Mouse (Mus musculus): ENCODE data around the gene Grcc10. TPM values are rescaled to one million over a fixed set of nuclear protein-coding genes. Genes with fewer than 3 reads are reported as not detected.

The Grcc10 gene
- polyA plus RNA-seq, 1 experiment from 2014 or later = 701 TPM

DNA sequence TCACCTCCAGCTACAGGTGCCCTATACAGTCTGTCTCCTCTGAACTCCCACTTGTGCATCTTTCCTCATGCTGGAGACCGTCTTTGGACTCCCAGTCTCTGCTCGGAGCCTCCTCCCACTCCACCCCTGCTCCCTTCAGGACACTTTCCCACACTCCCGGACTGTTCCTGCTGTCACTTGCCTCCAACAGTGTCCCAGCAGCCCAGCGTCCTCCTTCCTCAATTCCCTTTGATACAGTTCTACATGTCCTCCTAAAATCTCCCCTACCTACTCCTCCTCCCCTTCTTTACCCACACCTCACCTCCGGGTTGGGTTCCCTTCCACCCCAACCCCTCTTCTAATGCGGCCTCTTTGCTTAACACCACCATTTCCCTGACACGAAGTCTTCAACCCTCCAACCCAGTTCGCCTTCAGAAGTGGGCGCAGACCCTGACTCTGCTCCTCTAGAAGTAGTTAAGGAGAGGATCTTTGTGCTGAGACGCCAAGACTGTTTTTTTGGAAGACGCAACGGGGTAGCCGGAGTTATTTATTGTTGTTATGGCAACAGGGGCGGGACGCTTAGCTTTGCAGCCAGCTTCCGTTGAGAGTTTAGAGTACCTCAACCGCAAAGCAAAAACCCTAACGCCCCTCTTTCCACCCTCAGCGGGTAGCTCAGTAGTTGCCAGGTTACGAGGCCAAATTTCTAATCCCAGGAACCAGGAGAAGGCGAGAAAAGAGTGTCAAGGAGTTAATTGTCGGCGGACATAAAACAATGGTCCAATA is 38.2 kb upstream of the Grcc10 start, which contains the start of gene Lrrc23:
Gene Lrrc23, minus strand, starts transcription at position 506 of the 762 bp plus-strand sequence.
- peaks cover 13% of the 10 kb centered on the region; the same call in 1 of the 2 replicates for H3K4me1 ChIP-seq (replicated peaks; ENCODE audit: control insufficient read depth, insufficient read depth, low read length)
- 0 out of 2 replicates have a peak, but pooled peaks cover 4% of the 10 kb centered on the region for H3K27me3 ChIP-seq (ENCODE audit: control insufficient read depth, insufficient read depth, low read length)
- H3K9ac ChIP-seq = peak within 1 kb of the TSS; percentile 49
- no peaks in the 10 kb centered on the region for H3K9me3 ChIP-seq (ENCODE audit: control insufficient read depth, low read length)
- DNase-seq (ENCODE audit: low spot score) (peak; percentile 73), ATAC-seq (ENCODE audit: low FRiP score) (peak; percentile 62; the same call in 1 of the 2 replicates)
- H3K27ac ChIP-seq = peak within 1 kb of the TSS; percentile 43
- 2% methylated on average over 23 of the region's 23 CpGs for WGBS
- H3K4me3 ChIP-seq (replicated peaks; ENCODE audit: low read length) = peak within 1 kb of the TSS; percentile 33
- peak within 1 kb of the TSS; percentile 78 for H3K4me2 ChIP-seq (replicated peaks)
- H3K36me3 ChIP-seq (replicated peaks; ENCODE audit: control insufficient read depth, insufficient read depth) = no peaks in the 10 kb centered on the region

GRCm38 (mm10) chr6:124770511-124770910 is 29.3 kb upstream of the Grcc10 start:
- H3K9me3 ChIP-seq (ENCODE audit: control insufficient read depth, low read length) = no peaks in the 10 kb centered on the region
- no peaks in the 10 kb centered on the region for H3K36me3 ChIP-seq (replicated peaks; ENCODE audit: control insufficient read depth, insufficient read depth)
- DNase-seq (ENCODE audit: low spot score) (no peak), ATAC-seq (ENCODE audit: low FRiP score) (no peak)
- no peak overlapping the region for H3K9ac ChIP-seq
- no peak overlapping the region for H3K4me3 ChIP-seq (replicated peaks; ENCODE audit: low read length)
- H3K4me2 ChIP-seq (replicated peaks) = no peak overlapping the region
- no peak overlapping the region for H3K27ac ChIP-seq
- 89% methylated on average over 15 of the region's 15 CpGs for WGBS
- peaks cover 15% of the 10 kb centered on the region; the same call in 1 of the 2 replicates for H3K4me1 ChIP-seq (replicated peaks; ENCODE audit: control insufficient read depth, insufficient read depth, low read length)
- H3K27me3 ChIP-seq (ENCODE audit: control insufficient read depth, insufficient read depth, low read length) = no peaks in the 10 kb centered on the region

DNA sequence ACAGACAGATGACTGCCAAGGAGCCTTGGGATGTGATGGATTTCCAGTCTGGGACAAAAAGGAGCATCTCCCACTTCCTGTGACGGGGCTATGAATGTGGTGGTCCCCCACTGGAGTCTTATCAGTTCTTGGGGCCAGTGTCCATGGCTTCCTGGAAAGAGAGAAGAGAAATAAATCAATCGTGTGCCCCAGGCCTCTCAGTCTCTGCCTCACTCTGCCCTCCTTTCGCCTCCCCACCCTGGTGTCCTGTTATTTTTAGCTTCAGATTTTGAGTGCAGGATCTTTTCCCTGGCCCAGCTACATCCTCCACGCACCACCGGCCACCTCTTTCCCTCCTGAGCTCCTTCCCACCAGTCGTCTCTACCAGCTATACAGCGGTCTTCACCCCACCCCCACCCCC is 28.8 kb upstream of the Grcc10 start:
- Histone ChIP-seq H3K27ac (no peak overlapping the region), H3K4me1 (replicated peaks; ENCODE audit: control insufficient read depth, insufficient read depth, low read length) (peaks cover 15% of the 10 kb centered on the region; the same call in 1 of the 2 replicates), H3K9ac (peak overlapping the region; percentile 77), H3K4me2 (replicated peaks) (peak overlapping the region; percentile 71), H3K36me3 (replicated peaks; ENCODE audit: control insufficient read depth, insufficient read depth) (no peaks in the 10 kb centered on the region), H3K4me3 (replicated peaks; ENCODE audit: low read length) (peak overlapping the region; percentile 49), H3K27me3 (ENCODE audit: control insufficient read depth, insufficient read depth, low read length) (no peaks in the 10 kb centered on the region), H3K9me3 (ENCODE audit: control insufficient read depth, low read length) (no peaks in the 10 kb centered on the region)
- DNase-seq (ENCODE audit: low spot score) (no peak), ATAC-seq (ENCODE audit: low FRiP score) (no peak; the same call in 1 of the 2 replicates)
- 67% methylated on average over 7 of the region's 7 CpGs for WGBS

DNA sequence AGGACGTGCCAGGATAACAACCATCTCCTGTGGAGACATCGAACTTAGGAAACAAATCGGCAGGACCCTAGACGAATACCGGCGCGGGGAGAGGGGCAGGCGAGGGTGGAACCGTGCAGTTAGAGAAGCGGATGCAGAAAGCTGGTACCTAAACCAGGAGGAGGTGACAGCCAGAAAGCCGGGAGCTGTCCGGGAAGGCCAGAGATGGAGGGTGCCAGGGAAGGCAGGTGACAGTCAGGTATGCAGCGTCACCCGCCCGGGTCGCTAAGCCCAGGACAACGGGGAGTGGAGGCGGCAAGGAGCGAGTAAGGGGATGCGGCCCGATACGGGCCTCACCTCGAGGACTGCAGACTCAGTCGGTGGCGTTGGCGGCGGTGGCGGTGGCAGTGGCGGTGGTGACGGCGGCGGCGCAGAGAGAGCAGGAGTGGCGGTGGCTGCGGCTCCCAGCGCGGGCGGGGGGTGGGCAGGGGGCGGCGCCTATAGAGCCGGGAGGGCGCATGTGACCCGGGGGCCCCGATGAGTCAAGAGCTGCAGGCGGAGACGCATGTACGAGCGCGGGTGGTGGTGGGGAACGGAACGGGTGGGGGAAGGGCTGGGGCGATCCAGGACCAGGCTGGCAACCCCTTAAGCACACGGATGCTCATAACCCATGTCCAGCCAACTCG is 28.1 kb upstream of the Grcc10 start, which contains the start of gene Eno2:
Gene Eno2, minus strand, starts transcription at position 573 of the 665 bp plus-strand sequence.
- peak; percentile 87 for ATAC-seq (ENCODE audit: low FRiP score)
- Histone ChIP-seq H3K9ac (peak within 1 kb of the TSS; percentile 77), H3K4me2 (replicated peaks) (peak within 1 kb of the TSS; percentile 71), H3K27me3 (ENCODE audit: control insufficient read depth, insufficient read depth, low read length) (no peaks in the 10 kb centered on the region), H3K4me1 (replicated peaks; ENCODE audit: control insufficient read depth, insufficient read depth, low read length) (peaks cover 15% of the 10 kb centered on the region; the same call in 1 of the 2 replicates), H3K4me3 (replicated peaks; ENCODE audit: low read length) (peak within 1 kb of the TSS; percentile 49), H3K27ac (peak within 1 kb of the TSS; percentile 65), H3K36me3 (replicated peaks; ENCODE audit: control insufficient read depth, insufficient read depth) (no peaks in the 10 kb centered on the region), H3K9me3 (ENCODE audit: control insufficient read depth, low read length) (no peaks in the 10 kb centered on the region)
- WGBS = under 1% methylated on average over 50 of the region's 54 CpGs
- peak; percentile 61 for DNase-seq (ENCODE audit: low spot score)

DNA sequence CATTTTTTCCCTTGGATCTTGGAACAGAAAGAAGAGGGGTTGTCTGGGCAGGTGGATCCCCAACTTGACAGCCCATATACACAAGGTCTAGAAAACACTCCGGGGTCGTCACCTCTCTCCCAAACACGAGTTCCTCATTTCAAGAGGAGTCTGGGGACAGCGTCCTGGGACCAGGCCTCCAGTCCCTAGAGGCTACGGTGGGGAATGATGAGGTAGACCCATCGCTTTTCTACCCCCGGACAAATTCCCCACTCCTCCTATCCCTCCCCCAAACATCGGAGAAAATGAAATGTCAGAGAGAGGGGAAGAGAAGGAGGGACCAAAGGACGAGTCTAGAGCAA is 27.5 kb upstream of the Grcc10 start:
- peak overlapping the region; percentile 49 for H3K4me3 ChIP-seq (replicated peaks; ENCODE audit: low read length)
- no peak for DNase-seq (ENCODE audit: low spot score)
- peak overlapping the region; percentile 77 for H3K9ac ChIP-seq
- no peaks in the 10 kb centered on the region for H3K36me3 ChIP-seq (replicated peaks; ENCODE audit: control insufficient read depth, insufficient read depth)
- 2% methylated on average over 9 of the region's 9 CpGs for WGBS
- H3K27ac ChIP-seq = peak overlapping the region; percentile 65; the same call in 1 of the 2 replicates
- peak overlapping the region; percentile 71 for H3K4me2 ChIP-seq (replicated peaks)
- no peaks in the 10 kb centered on the region for H3K9me3 ChIP-seq (ENCODE audit: control insufficient read depth, low read length)
- no peaks in the 10 kb centered on the region for H3K27me3 ChIP-seq (ENCODE audit: control insufficient read depth, insufficient read depth, low read length)
- 0 out of 2 replicates have a peak, but pooled peaks have one; percentile 1 for ATAC-seq (ENCODE audit: low FRiP score)
- H3K4me1 ChIP-seq (replicated peaks; ENCODE audit: control insufficient read depth, insufficient read depth, low read length) = peaks cover 15% of the 10 kb centered on the region; the same call in 1 of the 2 replicates

- Histone ChIP-seq H3K4me1 (replicated peaks; ENCODE audit: control insufficient read depth, insufficient read depth, low read length) (peaks cover 15% of the 10 kb centered on the region; the same call in 1 of the 2 replicates), H3K4me2 (replicated peaks) (peak overlapping the region; percentile 71), H3K36me3 (replicated peaks; ENCODE audit: control insufficient read depth, insufficient read depth) (no peaks in the 10 kb centered on the region), H3K27ac (no peak overlapping the region), H3K27me3 (ENCODE audit: control insufficient read depth, insufficient read depth, low read length) (no peaks in the 10 kb centered on the region), H3K9me3 (ENCODE audit: control insufficient read depth, low read length) (no peaks in the 10 kb centered on the region), H3K9ac (peak overlapping the region; percentile 77; the same call in 1 of the 2 replicates), H3K4me3 (replicated peaks; ENCODE audit: low read length) (peak overlapping the region; percentile 49)
- WGBS = 23% methylated on average over 19 of the region's 19 CpGs
- peak; percentile 35 for ATAC-seq (ENCODE audit: low FRiP score)
- no peak for DNase-seq (ENCODE audit: low spot score)
These were observed 26.9 kb upstream of the Grcc10 start for GRCm38 (mm10) chr6:124767920-124768703.

DNA sequence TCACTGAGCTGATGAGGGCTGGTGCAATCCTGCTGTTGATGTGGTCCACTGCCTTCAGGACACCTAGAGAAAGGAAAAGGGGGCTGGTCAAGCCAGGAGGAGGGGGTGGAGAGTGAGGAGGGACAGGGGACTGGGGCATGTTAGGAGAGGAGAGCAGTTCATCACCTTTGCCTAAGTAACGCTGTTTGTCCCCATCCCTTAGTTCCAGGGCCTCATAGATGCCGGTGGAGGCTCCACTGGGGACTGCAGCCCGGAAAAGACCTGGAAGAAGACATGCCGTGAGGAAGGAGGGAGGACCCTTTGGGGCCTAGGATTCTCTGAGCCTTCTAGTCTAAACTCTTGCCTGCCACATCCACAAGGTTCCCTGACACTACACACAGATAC is 26.4 kb upstream of the Grcc10 start:
- WGBS = 19% methylated on average over 4 of the region's 4 CpGs
- no peak overlapping the region for H3K4me3 ChIP-seq (replicated peaks; ENCODE audit: low read length)
- no peaks in the 10 kb centered on the region for H3K9me3 ChIP-seq (ENCODE audit: control insufficient read depth, low read length)
- no peak overlapping the region for H3K27ac ChIP-seq
- no peaks in the 10 kb centered on the region for H3K36me3 ChIP-seq (replicated peaks; ENCODE audit: control insufficient read depth, insufficient read depth)
- DNase-seq (ENCODE audit: low spot score) = no peak
- ATAC-seq (ENCODE audit: low FRiP score) = no peak
- peak overlapping the region; percentile 71 for H3K4me2 ChIP-seq (replicated peaks)
- H3K4me1 ChIP-seq (replicated peaks; ENCODE audit: control insufficient read depth, insufficient read depth, low read length) = peaks cover 15% of the 10 kb centered on the region; the same call in 1 of the 2 replicates
- H3K9ac ChIP-seq = no peak overlapping the region
- no peaks in the 10 kb centered on the region for H3K27me3 ChIP-seq (ENCODE audit: control insufficient read depth, insufficient read depth, low read length)

GRCm38 (mm10) chr6:124765951-124766350 is 24.8 kb upstream of the Grcc10 start:
- peaks cover 15% of the 10 kb centered on the region; the same call in 1 of the 2 replicates for H3K4me1 ChIP-seq (replicated peaks; ENCODE audit: control insufficient read depth, insufficient read depth, low read length)
- DNase-seq (ENCODE audit: low spot score) = no peak
- H3K4me3 ChIP-seq (replicated peaks; ENCODE audit: low read length) = no peak overlapping the region
- no peaks in the 10 kb centered on the region for H3K9me3 ChIP-seq (ENCODE audit: control insufficient read depth, low read length)
- no peak for ATAC-seq (ENCODE audit: low FRiP score)
- H3K27me3 ChIP-seq (ENCODE audit: control insufficient read depth, insufficient read depth, low read length) = no peaks in the 10 kb centered on the region
- 86% methylated on average over 7 of the region's 7 CpGs for WGBS
- H3K4me2 ChIP-seq (replicated peaks) = no peak overlapping the region
- no peaks in the 10 kb centered on the region for H3K36me3 ChIP-seq (replicated peaks; ENCODE audit: control insufficient read depth, insufficient read depth)
- no peak overlapping the region for H3K9ac ChIP-seq
- no peak overlapping the region for H3K27ac ChIP-seq

Measured in hindbrain, embryonic 14.5 days (tissue).